Mouse (Mus musculus) megakaryocyte, embryonic 14.5 days (primary cell): ENCODE results near the gene F7.

Experiments used
- FLI1 ChIP-seq: IDR thresholded peaks from 2 replicates; pipeline ENCODE4 v1.6.1; 2012; ENCODE audit warnings: low read length, inconsistent platforms, mixed read lengths
- GATA1 ChIP-seq: IDR thresholded peaks from 3 replicates; pipeline ENCODE4 v1.6.1; 2012; ENCODE audit warnings: mixed read lengths, low read length, inconsistent platforms, borderline replicate concordance

- peak; percentile 83; the same call in 2 of the 3 replicates for TF ChIP-seq GATA1
- TF ChIP-seq FLI1: 0 out of 2 replicates have a peak, but pooled peaks have one; percentile 32
These were observed 11.7 kb downstream of the F7 start for GRCm38 (mm10) chr8:13037569-13037968.
